Mouse (Mus musculus) lung, adult 2 months (tissue): ENCODE measurements at regions not wholly inside any gene's neighbourhood (a gene's known extent, or its start where the extent isn't known, plus 50 kb on each side); places are given as distances from the start of the nearest gene placed in this dataset.

ENCODE experiments used
- CTCF ChIP-seq: fragments of 200-500 bp; IDR thresholded peaks from 2 replicates; pipeline ENCODE4 v1.5.1; 2011; ENCODE audit warnings: mild to moderate bottlenecking, low read length, control low read depth; ENCODE audit not compliant: insufficient read depth
- POLR2A ChIP-seq: fragments of 200-500 bp; IDR thresholded peaks from 2 replicates; pipeline ENCODE4 v1.6.1; 2011; ENCODE audit warnings: low read depth, mild to moderate bottlenecking, control low read depth, low read length, borderline replicate concordance; ENCODE audit errors: extremely low read depth

DNA sequence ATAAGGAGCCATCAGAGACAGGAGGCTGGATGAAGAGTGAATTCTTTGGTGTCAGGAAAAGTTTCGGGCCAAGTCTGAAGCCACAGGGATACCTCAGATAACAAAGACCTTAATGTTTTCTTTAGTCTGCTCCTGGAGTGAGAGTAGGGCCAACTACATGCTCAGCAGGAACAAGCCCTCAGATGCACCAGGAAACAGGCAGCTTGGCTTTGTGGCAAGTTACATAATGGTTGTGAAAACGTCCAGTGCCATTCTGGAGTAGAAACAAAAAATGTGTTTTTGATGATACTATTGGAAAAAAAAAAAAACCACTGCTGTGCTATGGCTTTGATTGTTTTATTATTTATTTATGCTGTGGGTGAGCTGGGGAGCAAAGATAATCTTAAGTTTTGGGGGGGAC, 452.2 kb upstream of the Mon1b start:
- no peak for TF ChIP-seq POLR2A
- TF ChIP-seq CTCF: no peak
